Mouse (Mus musculus): ENCODE results near the gene Gm3002. TPM values are rescaled to one million over a fixed set of nuclear protein-coding genes. Genes with fewer than 3 reads are reported as not detected.
"Not testable (repeated sequence)": the region's sequence is repeated elsewhere in the genome, so short reads cannot be mapped to it uniquely, and the experiment has no call there.

The Gm3002 gene
- polyA plus RNA-seq (2015; fragmentation: Nextera tagmentation; extraction: Ambion mirVana) = 0.20 TPM in 1 of 2 replicates, not detected in the other

DNA sequence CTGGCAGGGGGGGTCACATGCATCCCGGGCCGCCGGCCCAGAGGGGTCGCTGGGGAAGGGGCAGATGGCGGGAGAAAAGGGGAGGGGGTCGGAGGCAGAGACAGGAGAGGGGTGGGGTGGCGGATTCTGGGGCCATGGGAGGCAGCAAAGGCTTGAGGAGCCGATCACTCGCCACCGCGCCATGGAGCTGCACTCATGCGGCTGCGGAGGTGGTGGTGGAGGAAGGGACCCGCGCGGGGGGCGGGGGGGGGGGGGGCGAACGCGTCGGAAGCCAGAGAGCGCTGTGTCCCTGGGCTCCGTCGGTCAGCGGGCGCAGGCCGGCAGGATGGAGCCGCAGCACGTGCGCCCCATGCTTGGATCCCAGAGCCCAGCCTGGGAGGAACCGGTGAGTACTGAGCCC, at the start of gene Gm3002:
TSS of gene Gm3002 (plus strand) at position 301 of the 400 bp plus-strand sequence.
- H3K9ac ChIP-seq; H3K36me3 ChIP-seq; H3K9me3 ChIP-seq; H3K27me3 ChIP-seq; ATAC-seq (ENCODE audit: insufficient number of reproducible peaks, low FRiP score, low TSS enrichment, low read depth); H3K4me3 ChIP-seq; H3K4me1 ChIP-seq; H3K27ac ChIP-seq; H3K4me2 ChIP-seq: not testable (repeated sequence)
- no CpG with 5 or more reads among the region's 31 CpGs for WGBS

DNA sequence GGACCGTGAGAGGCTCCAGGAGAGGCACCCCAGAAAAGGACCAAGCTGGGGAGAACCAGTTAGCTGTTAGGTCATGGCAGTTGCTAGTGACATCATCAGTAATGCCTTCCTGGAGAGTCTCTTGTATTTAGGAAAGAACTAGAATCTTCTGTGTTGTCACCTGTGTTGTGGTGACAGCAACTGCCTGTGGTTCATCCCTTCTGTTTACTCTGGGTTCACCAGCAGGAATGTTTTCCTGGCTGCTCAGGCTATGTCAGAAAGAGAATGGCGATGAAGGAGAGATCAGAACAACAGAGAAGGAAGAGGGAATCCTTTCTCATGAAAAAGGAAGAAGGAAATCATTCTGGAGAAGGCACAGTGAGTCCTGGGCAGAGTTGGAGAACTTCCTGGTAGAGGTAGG, 36.1 kb downstream of the Gm3002 start, which contains the start of gene Gm3033:
TSS of gene Gm3033 (plus strand) at position 301 of the 400 bp plus-strand sequence.
- ATAC-seq (ENCODE audit: insufficient number of reproducible peaks, low FRiP score, low TSS enrichment, low read depth); H3K4me2 ChIP-seq; H3K4me3 ChIP-seq; H3K9ac ChIP-seq; H3K27ac ChIP-seq; H3K9me3 ChIP-seq; H3K36me3 ChIP-seq; H3K4me1 ChIP-seq; H3K27me3 ChIP-seq: not testable (repeated sequence)
- no CpG with 5 or more reads among the region's 2 CpGs for WGBS

DNA sequence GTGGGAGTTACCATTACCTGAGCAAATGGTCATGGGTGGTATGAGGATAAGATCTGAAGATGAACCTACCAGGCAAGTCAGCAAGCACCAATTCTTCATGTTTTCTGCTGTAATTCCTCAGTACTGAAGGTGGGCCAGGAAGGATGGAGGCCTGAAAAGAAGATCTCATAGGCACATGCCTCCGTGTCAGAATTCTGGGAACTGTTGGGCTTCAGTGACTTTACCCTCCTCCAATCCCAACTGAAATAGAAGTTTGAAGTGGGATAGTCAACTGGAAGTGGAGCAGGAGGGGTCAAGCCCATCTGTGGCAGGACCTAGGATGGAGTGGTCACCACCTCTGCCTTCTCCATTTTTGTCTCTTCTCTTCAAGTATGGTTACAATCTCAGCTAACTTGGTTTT, 74.0 kb downstream of the Gm3002 start, which contains the start of gene Gm2916:
TSS of gene Gm2916 (plus strand) at position 301 of the 400 bp plus-strand sequence.
- WGBS = no CpG with 5 or more reads among the region's 1 CpGs
- not testable (repeated sequence) for H3K9ac ChIP-seq

DNA sequence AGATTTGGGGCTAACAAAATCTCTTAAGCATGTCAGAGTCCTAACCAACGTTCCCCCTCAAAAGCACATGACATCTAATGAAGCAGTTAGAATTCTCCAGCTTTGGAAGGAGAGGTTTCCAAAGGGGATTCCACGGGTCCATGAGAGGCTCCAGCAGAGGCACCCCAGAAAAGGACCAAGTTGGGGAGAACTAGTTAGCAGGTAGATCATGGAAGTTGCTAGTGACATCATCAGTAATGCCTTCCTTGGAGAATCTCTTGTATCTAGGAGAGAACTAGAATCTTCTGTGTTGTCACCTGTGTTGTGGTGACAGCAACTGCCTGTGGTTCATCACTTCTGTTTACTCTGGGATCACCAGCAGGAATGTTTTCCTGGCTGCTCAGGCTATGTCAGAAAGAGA, 121.6 kb downstream of the Gm3002 start, which contains the start of gene Gm3029:
TSS of gene Gm3029 (plus strand) at position 301 of the 400 bp plus-strand sequence.
- not testable (repeated sequence) for H3K9me3 ChIP-seq; H3K27ac ChIP-seq; H3K36me3 ChIP-seq; ATAC-seq (ENCODE audit: insufficient number of reproducible peaks, low FRiP score, low TSS enrichment, low read depth); H3K4me1 ChIP-seq; H3K9ac ChIP-seq; H3K4me3 ChIP-seq; H3K4me2 ChIP-seq; H3K27me3 ChIP-seq
- WGBS = 50% methylated on average over 2 of the region's 2 CpGs

More for the DNA sequence above, 74.0 kb downstream of the Gm3002 start, which contains the start of gene Gm2916:
- not testable (repeated sequence) for H3K4me1 ChIP-seq; H3K4me2 ChIP-seq; H3K36me3 ChIP-seq; H3K27ac ChIP-seq; H3K9me3 ChIP-seq; H3K27me3 ChIP-seq; H3K4me3 ChIP-seq; ATAC-seq (ENCODE audit: insufficient number of reproducible peaks, low FRiP score, low TSS enrichment, low read depth)

DNA sequence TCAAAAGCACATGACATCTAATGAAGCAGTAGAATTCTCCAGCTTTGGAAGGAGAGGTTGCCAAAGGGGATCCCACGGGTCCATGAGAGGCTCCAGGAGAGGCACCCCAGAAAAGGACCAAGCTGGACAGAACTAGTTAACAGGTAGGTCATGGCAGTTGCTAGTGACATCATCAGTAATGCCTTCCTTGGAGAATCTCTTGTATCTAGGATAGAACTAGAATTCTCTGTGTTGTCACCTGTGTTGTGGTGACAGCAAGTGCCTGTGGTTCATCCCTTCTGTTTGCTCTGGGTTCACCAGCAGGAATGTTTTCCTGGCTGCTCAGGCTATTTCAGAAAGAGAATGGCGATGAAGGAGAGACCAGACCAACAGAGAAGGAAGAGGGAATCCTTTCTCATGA, 153.4 kb downstream of the Gm3002 start, which contains the start of gene Gm3095:
TSS of gene Gm3095 (plus strand) at position 301 of the 400 bp plus-strand sequence.
- ATAC-seq (ENCODE audit: insufficient number of reproducible peaks, low FRiP score, low TSS enrichment, low read depth); H3K27me3 ChIP-seq; H3K4me2 ChIP-seq; H3K4me3 ChIP-seq; H3K9ac ChIP-seq; H3K9me3 ChIP-seq; H3K4me1 ChIP-seq; H3K27ac ChIP-seq; H3K36me3 ChIP-seq: not testable (repeated sequence)
- no CpG with 5 or more reads among the region's 2 CpGs for whole genome bisulfite sequencing

DNA sequence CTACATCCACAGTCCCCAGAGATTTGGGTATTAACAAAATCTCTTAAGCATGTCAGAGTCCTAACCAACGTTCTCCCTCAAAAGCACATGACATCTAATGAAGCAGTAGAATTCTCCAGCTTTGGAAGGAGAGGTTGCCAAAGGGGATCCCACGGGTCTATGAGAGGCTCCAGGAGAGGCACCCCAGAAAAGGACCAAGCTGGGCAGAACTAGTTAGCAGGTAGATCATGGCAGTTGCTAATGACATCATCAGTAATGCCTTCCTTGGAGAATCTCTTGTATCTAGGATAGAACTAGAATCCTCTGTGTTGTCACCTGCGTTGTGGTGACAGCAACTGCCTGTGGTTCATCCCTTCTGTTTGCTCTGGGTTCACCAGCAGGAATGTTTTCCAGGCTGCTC, 188.2 kb downstream of the Gm3002 start, which contains the start of gene Gm3099:
TSS of gene Gm3099 (plus strand) at position 301 of the 400 bp plus-strand sequence.
- not testable (repeated sequence) for H3K27ac ChIP-seq; H3K36me3 ChIP-seq; ATAC-seq (ENCODE audit: insufficient number of reproducible peaks, low FRiP score, low TSS enrichment, low read depth); H3K9me3 ChIP-seq; H3K9ac ChIP-seq; H3K27me3 ChIP-seq; H3K4me3 ChIP-seq; H3K4me1 ChIP-seq; H3K4me2 ChIP-seq
- 79% methylated on average over 1 of the region's 3 CpGs for WGBS

Other genes starting within 250 kb of the Gm3002 start
- not detected in 2 replicates for gene Gm3012, start 175.6 kb upstream of the Gm3002 start, polyA plus RNA-seq (2015; fragmentation: Nextera tagmentation; extraction: Ambion mirVana)
- gene Gm3020, start 158.0 kb upstream of the Gm3002 start, polyA plus RNA-seq (2015; fragmentation: Nextera tagmentation; extraction: Ambion mirVana) = 0.67 and 0.68 TPM in 2 replicates
- not detected in 2 replicates for gene Gm3043, start 121.3 kb upstream of the Gm3002 start, polyA plus RNA-seq (2015; fragmentation: Nextera tagmentation; extraction: Ambion mirVana)
- not detected in 2 replicates for gene Gm3033, start 36.2 kb downstream of the Gm3002 start, polyA plus RNA-seq (2015; fragmentation: Nextera tagmentation; extraction: Ambion mirVana)
- not detected in 2 replicates for gene Gm2916, start 74.1 kb downstream of the Gm3002 start, polyA plus RNA-seq (2015; fragmentation: Nextera tagmentation; extraction: Ambion mirVana)
- not detected in 2 replicates for gene Gm3029, start 121.7 kb downstream of the Gm3002 start, polyA plus RNA-seq (2015; fragmentation: Nextera tagmentation; extraction: Ambion mirVana)
- not detected in 2 replicates for gene Gm3095, start 153.5 kb downstream of the Gm3002 start, polyA plus RNA-seq (2015; fragmentation: Nextera tagmentation; extraction: Ambion mirVana)
- gene Gm3099, start 188.3 kb downstream of the Gm3002 start, polyA plus RNA-seq (2015; fragmentation: Nextera tagmentation; extraction: Ambion mirVana) = not detected in 2 replicates
- 0.42 and 0.71 TPM in 2 replicates for gene Gm5796, start 213.9 kb downstream of the Gm3002 start, polyA plus RNA-seq (2015; fragmentation: Nextera tagmentation; extraction: Ambion mirVana)